Mouse (Mus musculus) left cerebral cortex, adult 8-10 months (tissue): ENCODE measurements around the gene Zcchc14. TPM values are rescaled to one million over a fixed set of nuclear protein-coding genes. Genes with fewer than 3 reads are reported as not detected.
"Not testable (repeated sequence)": the region's sequence is repeated elsewhere in the genome, so short reads cannot be mapped to it uniquely, and the experiment has no call there.

ENCODE experiments used
- DNase-seq, 2 experiments: peaks; one replicate each; pipeline ENCODE4 v3.0.0; 2022; ENCODE audit warnings: low spot score in 2 of 2
- total RNA-seq, 4 experiments: library from RNA; stranded (reverse); gene quantifications; 2 replicates each; pipeline ENCODE4 v1.2.4; 2022

The Zcchc14 gene
- total RNA-seq, result 10 to 100 TPM; 68.6 to 73.0 (median 70.5) TPM

DNA sequence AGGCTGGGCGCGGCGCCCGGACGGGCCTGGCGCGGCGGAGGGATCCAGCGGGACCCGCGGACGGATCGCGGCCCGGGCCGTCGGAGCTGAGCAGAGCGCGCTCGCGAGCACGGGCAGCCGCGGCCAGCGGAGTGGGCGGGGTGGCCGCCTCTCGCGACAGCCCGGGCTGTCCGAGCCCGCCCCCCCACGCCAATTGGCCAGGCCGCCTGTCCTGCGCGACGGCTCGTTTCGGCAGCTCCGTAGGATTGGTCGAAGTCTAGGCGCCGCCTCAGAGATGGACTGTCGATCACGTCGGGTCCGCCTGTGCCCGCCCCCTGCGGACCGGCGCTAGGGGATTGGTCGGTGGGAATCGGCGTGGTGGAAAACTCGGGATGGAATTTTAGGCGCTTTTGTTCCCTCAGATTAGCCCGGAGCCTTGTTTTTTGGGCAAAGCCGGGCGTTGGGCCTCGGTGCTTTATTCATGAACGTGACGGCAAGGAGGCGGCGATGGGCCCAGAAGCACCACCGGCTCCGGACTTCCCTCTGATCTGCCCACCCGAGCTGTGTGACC is at the start of gene Zcchc14:
Gene Zcchc14, minus strand, starts transcription at position 128 of the 550 bp plus-strand sequence.
- peak; percentile 91 to 99 for DNase-seq

- no peak for DNase-seq
These were observed 47.2 kb upstream of the Zcchc14 start for GRCm38 (mm10) chr8:121699936-121700335.

DNA sequence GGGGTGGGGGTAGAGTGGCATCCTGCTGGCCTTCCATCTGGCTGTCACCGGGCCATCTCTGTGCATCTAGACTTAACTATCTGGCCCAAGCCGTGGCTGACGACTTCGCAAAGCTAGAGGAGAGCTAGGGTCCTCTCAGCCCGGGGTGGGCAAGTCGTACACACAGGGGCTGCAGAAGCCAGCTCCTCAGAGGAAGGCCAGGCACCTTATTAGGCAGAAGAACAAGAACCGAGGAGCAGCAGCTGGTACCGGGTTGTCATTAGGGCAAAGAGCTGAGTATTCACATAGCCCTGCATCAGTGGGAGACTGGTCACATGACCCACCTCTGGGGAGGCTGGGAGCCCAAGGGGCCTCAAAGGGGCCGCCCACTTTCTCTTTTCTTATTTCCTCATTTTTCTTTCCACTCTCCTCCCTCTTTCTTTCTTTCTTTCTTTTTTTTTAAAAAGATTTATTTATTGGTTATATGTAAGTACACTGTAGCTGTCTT is 46.0 kb upstream of the Zcchc14 start:
- no peak for DNase-seq

- DNase-seq, result no peak
These were observed 45.3 kb upstream of the Zcchc14 start for GRCm38 (mm10) chr8:121697735-121698614.

DNA sequence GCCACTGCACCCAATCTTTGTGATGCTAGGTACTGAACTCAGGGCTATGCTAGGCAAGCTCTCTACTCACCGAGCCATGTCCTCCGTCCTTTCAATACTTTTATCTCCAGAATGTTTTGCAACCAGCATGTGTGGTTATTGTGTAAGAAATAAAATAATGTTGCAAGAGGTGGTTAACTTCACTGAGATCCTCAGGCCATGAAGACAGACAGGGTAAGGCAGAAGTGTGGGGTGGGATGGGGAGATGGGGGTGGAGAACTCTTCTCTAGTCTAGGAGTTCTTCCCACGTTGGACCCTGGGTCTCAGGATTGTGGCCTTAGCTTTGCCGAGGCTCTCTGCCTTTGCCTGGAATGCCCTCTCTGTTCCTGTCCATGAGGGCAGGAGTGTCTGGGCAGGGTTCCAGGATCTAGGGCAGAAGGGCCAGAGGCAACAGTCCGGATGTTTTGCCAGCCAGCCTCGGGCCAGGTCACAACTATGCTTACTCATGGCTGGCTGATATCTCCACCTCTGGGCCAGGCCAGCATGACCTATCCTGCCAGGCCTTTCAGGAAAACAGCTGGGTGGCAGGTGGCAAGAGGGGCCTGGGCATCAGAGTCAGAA is 43.0 kb upstream of the Zcchc14 start:
- DNase-seq, result no peak

GRCm38 (mm10) chr8:121694453-121694852 is 41.8 kb upstream of the Zcchc14 start:
- no peak for DNase-seq

GRCm38 (mm10) chr8:121688496-121688895 is 35.8 kb upstream of the Zcchc14 start:
- no peak for DNase-seq

DNA sequence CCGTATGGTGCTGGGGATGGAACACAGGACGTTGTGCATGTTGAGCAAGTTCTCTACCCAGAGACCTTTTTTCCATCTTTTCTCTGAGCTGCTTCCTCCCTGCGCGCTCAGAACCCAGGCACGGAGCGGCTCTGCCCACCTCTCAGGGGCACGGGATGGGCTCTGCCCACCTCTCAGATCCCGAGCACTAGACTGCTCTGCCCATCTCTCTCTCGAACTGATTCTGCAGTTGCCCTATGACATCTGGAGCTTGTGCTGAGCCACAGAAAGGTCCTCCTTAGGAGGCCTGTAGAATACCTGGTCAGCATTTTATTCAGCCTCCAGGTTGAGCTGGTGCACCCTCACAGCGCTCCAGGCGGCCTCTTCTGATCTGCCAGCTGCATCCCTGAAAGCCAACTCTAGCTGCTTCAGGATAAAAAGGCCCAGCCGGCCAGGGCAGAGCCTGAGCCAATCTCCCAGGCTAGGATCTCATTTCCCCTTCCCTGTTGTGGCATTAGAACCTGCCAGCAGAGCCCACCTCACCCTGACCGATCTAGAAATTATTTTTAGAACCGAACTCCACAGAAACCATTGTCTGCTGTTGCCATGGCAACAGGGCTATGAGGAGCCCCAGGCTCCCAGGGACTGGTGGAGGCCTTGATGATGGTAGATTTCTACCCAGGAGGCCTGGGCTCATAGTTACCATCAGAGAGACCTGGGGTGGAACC is 34.9 kb upstream of the Zcchc14 start:
- DNase-seq, result peak; percentile 51 to 75

- no peak for DNase-seq
These were observed 32.7 kb upstream of the Zcchc14 start for GRCm38 (mm10) chr8:121685419-121685818.

DNA sequence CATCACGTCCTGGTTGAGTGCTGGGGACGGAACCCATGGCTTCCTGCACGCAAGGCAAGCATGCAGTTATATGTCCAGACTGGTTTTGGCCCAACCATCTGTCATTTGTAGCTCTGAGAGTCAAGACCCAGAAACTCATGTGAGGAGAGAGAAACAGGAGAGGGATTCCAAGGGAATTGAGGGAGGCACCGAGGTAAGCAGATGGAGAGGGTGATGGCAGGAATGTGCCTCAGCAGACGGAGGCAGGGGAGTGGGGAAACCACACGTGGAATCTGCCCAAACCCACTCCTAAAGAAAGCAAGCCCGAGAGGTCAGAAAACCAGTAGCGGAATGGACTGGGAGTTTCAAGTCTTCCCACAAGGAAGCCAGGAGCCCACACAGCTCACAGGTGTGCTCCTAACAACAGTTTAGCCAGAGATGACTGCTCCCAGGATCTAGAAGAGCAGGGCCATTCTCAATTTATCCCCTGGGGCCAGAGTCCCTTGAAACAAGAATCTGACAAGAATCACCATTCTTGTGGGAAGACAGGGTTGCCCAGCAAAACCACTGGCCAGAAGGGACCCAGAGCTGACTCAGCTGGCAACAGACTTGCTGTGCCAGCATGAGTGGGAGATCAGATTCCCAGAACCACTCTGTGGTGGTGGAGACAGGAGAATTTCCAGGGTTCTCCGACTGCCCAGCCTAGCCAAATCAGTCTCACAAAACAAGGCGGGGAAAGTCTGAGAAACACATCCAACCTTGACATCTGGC is 30.6 kb upstream of the Zcchc14 start:
- DNase-seq, result no peak

- no peak for DNase-seq
These were observed 28.8 kb upstream of the Zcchc14 start for GRCm38 (mm10) chr8:121681457-121681856.

GRCm38 (mm10) chr8:121680896-121681295 is 28.2 kb upstream of the Zcchc14 start:
- DNase-seq, result no peak

GRCm38 (mm10) chr8:121678696-121679095 is 26.0 kb upstream of the Zcchc14 start:
- no peak for DNase-seq

- no peak for DNase-seq
These were observed 23.0 kb upstream of the Zcchc14 start for GRCm38 (mm10) chr8:121675701-121676100.

DNA sequence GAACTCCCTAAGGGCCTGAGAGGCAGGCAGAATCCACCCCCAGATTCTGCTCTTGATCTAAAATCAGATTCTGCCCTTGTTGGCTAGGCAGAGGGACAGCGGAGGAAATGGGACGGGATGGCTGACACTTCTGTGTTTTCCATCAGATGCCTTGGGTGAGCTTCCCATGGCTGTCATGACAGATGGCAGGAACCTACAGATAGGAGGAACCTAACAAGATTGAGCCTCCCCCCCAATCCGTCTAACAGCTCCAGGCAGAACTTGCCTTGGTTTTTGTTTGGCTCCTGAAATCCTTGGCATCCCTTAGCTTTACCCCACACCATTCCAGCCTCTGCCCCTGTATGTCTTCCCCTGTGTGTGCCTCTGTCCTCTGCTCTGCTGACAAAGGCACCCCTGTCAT is 22.5 kb upstream of the Zcchc14 start:
- DNase-seq, result no peak

DNA sequence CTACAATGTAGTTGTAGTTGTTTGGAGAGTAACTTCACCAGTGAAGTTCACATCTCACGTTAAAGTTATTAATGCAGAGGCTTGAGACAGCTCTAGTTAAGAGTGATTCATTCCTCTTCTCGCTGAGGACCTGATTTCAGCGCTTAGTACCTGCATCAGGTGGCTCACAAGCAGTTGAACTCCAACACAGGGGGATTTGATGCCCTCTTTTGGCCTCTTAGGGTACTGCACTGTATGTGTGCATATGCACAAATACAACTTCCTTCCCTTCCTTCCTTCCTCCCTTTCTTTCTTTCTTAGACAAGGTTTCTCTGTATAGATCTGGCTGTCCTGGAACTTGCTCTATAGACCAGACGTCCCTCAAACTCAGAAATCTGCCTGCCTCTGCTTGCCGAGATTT is 21.8 kb upstream of the Zcchc14 start:
- DNase-seq, result no peak

- DNase-seq, result no peak
These were observed 21.2 kb upstream of the Zcchc14 start for GRCm38 (mm10) chr8:121673917-121674316.

GRCm38 (mm10) chr8:121673153-121673552 is 20.5 kb upstream of the Zcchc14 start:
- DNase-seq, result no peak

- no peak for DNase-seq
These were observed 16.5 kb upstream of the Zcchc14 start for GRCm38 (mm10) chr8:121669208-121669607.

- DNase-seq, result no peak
These were observed 15.9 kb upstream of the Zcchc14 start for GRCm38 (mm10) chr8:121668553-121668952.

DNA sequence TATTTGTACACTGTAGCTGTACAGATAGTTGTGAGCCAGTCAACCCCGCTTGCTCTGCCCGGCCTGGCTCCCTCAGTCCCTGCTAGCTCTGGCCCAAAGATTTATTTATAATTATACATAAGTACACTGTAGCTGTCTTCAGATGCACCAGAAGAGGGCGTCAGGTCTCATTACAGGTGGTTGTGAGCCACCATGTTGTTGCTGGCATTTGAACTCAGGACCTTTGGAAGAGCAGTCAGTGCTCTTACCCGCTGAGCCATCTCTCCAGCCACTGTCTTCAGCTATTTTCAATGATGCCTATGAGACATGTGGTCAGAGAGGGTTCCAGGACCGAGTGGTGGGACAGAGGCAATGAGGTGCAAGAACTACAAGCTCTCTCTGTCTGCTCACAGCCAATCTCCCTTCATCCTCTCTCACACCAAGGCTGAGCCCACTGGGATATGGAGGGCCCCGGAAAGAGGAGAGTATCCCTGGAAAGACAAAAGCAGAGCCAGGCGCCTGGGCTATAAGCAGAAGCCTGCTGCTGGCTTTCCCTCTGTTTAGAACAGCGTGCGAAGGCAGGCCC is 15.3 kb upstream of the Zcchc14 start:
- DNase-seq, result not testable (repeated sequence)
